Mouse (Mus musculus) forebrain, postnatal 0 days (tissue): ENCODE data around the gene Lfng. TPM values are rescaled to one million over a fixed set of nuclear protein-coding genes. Genes with fewer than 3 reads are reported as not detected.

ENCODE experiments used
- ATAC-seq: fragments of 200-750 bp; cut with Nextera tagmentation; 2 replicates; pipeline ENCODE4 v1.8.0; 2017; ENCODE audit warnings: mild to moderate bottlenecking, moderate library complexity
- DNase-seq: peaks from one replicate; pipeline ENCODE4 v3.0.0-alpha.2; 2015
- H3K27ac ChIP-seq: fragments of 300-500 bp; sonication (generic); 2 replicates; pipeline ENCODE4 v1.5.1; 2014; ENCODE audit warnings: low read depth, mild to moderate bottlenecking, antibody characterized with exemption, low read length, moderate library complexity, mixed read lengths
- H3K27me3 ChIP-seq: fragments of 300-500 bp; sonication (generic); 2 replicates; pipeline ENCODE4 v1.6.1; 2014; ENCODE audit warnings: mild to moderate bottlenecking, low read length, mixed read lengths; ENCODE audit not compliant: insufficient read depth
- H3K36me3 ChIP-seq: fragments of 300-500 bp; sonication (generic); 2 replicates; pipeline ENCODE4 v1.6.1; 2014; ENCODE audit warnings: mild to moderate bottlenecking, moderate library complexity; ENCODE audit not compliant: insufficient read depth
- H3K4me1 ChIP-seq: fragments of 300-500 bp; sonication (generic); 2 replicates; pipeline ENCODE4 v1.6.1; 2014; ENCODE audit warnings: antibody characterized with exemption; ENCODE audit not compliant: insufficient read depth
- H3K4me2 ChIP-seq: fragments of 300-500 bp; sonication (generic); 2 replicates; pipeline ENCODE4 v1.6.1; 2014; ENCODE audit warnings: low read depth, mild to moderate bottlenecking, moderate library complexity
- H3K4me3 ChIP-seq: fragments of 300-500 bp; sonication (generic); 2 replicates; pipeline ENCODE4 v1.5.1; 2014; ENCODE audit warnings: low read depth, low read length, mixed read lengths
- H3K9ac ChIP-seq: fragments of 300-500 bp; sonication (generic); 2 replicates; pipeline ENCODE4 v1.6.1; 2014; ENCODE audit warnings: mild to moderate bottlenecking
- H3K9me3 ChIP-seq: fragments of 300-500 bp; sonication (generic); 2 replicates; pipeline ENCODE4 v1.6.1; 2016; ENCODE audit warnings: low read length
- CTCF ChIP-seq: sonication (generic); IDR thresholded peaks from 2 replicates; pipeline ENCODE4 v1.5.1; 2016; ENCODE audit warnings: antibody characterized with exemption, control low read depth, low read depth
- WGBS: fragments of 180-500 bp; shearing (Covaris S2); extraction: QIAGEN DNeasy Blood & Tissue Kit; methylation state at CpG from one replicate; pipeline ENCODE4 v1.1.7; 2014; 5-methylcytosine and 5-hydroxymethylcytosine counted together
- polyA plus RNA-seq: library from polyadenylated mRNA; unstranded; fragments of >200 nt; fragmentation: Nextera tagmentation; extraction: Ambion mirVana; gene quantifications from 2 replicates; pipeline ENCODE4 v1.2.1, GENCODE M21; 2015
- total RNA-seq: library from RNA; depleted of rRNA; stranded (reverse); fragments of >200 nt; gene quantifications from 2 replicates; pipeline ENCODE4 v1.2.3, GENCODE M21; 2014

Gene Lfng
- total and polyA plus RNA-seq, 2 experiments from 2014 or later = 23.0 to 39.4 TPM

DNA sequence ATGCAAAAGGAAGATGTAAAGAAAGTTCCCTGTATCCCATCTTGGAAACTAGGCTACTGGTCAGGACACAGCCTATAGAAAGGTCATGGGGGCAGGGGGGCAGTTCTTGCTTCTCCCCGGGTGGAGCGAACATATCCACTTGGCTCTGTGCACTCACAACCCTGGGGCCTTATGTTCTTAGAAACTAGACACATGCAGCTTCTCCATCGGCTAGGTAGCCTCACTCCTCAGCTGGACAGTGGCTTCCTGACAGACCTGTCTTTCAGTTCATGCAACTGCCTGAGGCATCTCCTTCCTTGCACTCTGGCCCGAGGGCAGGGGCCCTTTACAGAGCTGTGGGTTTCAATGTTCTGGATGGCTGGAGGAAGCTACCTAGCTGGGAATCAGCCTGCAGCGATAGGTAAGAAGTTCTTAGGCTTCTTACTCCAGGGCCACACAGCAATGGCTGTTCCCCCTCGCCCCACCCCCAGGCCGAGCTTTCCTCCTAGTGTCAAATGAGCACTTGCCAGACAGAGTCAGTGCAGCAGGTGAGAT lies 42.8 kb downstream of the Lfng start:
- H3K27ac ChIP-seq = peak overlapping the region; percentile 88
- no peak overlapping the region for H3K4me3 ChIP-seq
- peak overlapping the region; percentile 69 for H3K9ac ChIP-seq

DNA sequence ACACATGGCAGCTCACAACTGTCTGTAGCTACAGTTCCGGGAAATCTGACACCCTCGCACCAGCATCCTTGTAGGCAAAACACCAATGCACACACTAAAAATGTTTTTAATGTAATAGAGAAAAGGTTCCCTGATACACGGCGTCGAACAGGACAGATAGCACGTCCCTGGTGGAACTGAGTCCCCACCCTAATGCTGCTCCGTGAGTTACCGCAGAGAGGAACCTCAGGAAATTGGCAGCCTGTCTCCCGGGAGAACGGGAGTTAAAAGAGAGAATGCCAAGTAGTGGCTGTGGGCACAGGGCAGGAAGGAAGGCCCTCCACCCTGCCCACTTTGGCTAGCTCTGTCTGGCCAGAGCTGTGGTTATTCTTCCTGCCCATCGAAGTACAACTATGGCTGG lies 44.1 kb downstream of the Lfng start:
- Histone ChIP-seq H3K27ac (no peak overlapping the region), H3K4me3 (no peak overlapping the region), H3K9me3 (no peaks in the 10 kb centered on the region), H3K36me3 (no peaks in the 10 kb centered on the region), H3K27me3 (no peaks in the 10 kb centered on the region), H3K9ac (no peak overlapping the region), H3K4me1 (peaks cover 3% of the 10 kb centered on the region; the same call in 1 of the 2 replicates), H3K4me2 (no peak overlapping the region)
- ATAC-seq = no peak
- WGBS = 54% methylated on average over 11 of the region's 11 CpGs
- TF ChIP-seq CTCF = no peak
- no peak for DNase-seq

More for the DNA sequence above, 42.8 kb downstream of the Lfng start:
- 64% methylated on average over 7 of the region's 7 CpGs for WGBS
- H3K27me3 ChIP-seq = no peaks in the 10 kb centered on the region
- DNase-seq (no peak), ATAC-seq (no peak)
- peak overlapping the region; percentile 63 for H3K4me2 ChIP-seq
- H3K4me1 ChIP-seq = peaks cover 16% of the 10 kb centered on the region
- H3K36me3 ChIP-seq = no peaks in the 10 kb centered on the region
- no peak for TF ChIP-seq CTCF
- H3K9me3 ChIP-seq = no peaks in the 10 kb centered on the region

DNA sequence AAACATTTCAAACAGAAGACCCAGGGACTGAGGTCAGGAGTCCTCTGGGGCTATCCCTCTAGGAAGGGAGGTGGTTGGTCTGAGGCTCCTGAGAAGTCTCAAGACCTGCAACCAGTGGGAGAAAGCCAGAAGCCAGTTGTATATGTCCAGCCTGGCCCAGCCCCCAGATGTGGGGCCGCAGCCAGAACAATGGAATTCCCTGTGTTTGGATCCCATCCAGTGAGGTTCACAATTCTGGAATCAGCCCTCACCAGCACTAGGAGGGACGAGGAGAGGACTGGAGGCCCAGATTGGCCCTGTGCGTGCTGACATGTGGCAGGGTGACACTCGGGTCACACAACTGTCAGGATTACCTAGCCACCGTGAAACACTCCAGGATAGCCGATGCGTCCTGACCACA lies 45.5 kb downstream of the Lfng start:
- Histone ChIP-seq H3K27me3 (no peaks in the 10 kb centered on the region), H3K27ac (no peak overlapping the region), H3K4me1 (no peaks in the 10 kb centered on the region), H3K9me3 (no peaks in the 10 kb centered on the region), H3K36me3 (no peaks in the 10 kb centered on the region), H3K4me3 (no peak overlapping the region), H3K9ac (no peak overlapping the region), H3K4me2 (no peak overlapping the region)
- ATAC-seq (no peak), DNase-seq (no peak)
- no peak for TF ChIP-seq CTCF
- WGBS = 55% methylated on average over 7 of the region's 7 CpGs

DNA sequence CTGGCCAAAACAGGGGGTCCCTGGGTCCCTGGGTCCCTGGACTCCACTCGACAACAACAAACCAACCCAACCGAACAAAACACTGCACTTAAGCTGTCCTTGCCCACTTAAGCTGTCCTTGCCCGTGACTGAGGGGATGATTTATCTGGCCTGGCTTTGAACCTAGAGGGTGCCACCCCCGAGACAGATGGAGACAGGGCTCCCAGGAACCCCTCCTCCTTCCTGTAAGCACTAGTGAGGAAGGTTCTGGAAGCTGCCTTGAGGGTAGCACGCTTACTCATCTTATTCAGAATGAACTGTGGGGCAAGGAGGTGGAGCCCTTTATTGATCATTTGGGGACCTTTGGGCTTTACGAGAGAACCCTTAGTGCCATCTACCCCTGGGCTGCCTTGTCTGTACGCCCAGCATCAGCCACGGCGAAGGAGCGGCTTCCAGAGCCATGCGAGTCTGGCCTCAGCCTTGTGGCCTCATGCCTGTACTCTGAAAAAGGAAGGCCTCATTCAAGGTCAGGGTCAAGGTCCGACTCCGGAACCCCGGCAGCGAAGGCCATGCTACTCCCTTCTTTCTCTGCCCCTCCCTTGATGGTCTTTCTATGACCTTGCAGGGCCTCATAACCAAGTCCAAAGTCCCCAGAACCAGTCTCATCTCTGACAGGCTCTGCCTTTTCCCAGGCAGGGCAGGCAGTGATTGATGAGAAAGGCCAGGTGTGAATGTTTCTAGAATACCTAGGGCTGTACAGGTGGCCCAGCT lies 47.2 kb downstream of the Lfng start:
- H3K4me1 ChIP-seq = peaks cover under 1% of the 10 kb centered on the region; the same call in 1 of the 2 replicates
- WGBS = 86% methylated on average over 15 of the region's 15 CpGs
- no peaks in the 10 kb centered on the region for H3K27me3 ChIP-seq
- TF ChIP-seq CTCF = no peak
- no peak overlapping the region for H3K27ac ChIP-seq
- H3K9me3 ChIP-seq = no peaks in the 10 kb centered on the region
- H3K9ac ChIP-seq = no peak overlapping the region
- ATAC-seq (no peak), DNase-seq (no peak)
- H3K4me3 ChIP-seq = no peak overlapping the region
- H3K4me2 ChIP-seq = no peak overlapping the region
- no peaks in the 10 kb centered on the region for H3K36me3 ChIP-seq

DNA sequence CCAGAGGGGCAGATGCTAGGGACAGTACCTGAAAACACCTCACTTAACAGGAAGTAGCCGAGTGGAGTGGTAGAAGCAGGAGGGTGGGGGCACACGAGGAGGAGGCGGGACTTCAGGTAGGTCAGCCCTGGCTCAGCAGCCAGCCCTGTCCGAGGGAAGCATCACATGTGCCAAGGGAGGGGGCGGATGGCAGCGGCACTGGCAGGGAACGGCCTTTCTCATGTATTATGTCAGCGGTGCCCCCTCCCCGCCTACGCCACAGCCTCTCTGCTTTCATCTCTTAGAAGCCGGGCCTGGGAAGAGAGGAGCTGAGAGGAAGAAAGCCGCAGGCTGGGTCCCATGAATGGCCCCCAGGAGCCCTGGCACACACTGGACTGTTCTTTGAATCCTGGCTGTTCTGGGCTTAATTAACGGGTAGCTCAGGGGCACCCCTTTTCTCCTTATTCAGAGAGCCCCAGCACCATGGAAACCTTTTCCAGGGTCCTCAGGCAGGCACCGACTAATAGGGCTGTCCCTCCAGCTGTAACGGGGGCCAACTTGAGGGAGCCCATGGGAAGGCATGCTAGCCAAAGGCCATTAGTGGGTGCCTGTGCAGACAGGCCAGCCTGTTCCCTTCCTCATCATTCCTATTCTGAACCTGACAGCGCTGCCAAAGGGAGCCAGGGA lies 52.6 kb downstream of the Lfng start:
- ATAC-seq = peak; percentile 89
- Histone ChIP-seq H3K27ac (peak overlapping the region; percentile 68; the same call in 1 of the 2 replicates), H3K4me2 (0 out of 2 replicates have a peak overlapping the region, but pooled peaks have one; percentile 13), H3K9ac (peak overlapping the region; percentile 6; the same call in 1 of the 2 replicates), H3K36me3 (0 out of 2 replicates have a peak, but pooled peaks cover 4% of the 10 kb centered on the region), H3K9me3 (no peaks in the 10 kb centered on the region), H3K4me3 (no peak overlapping the region), H3K4me1 (peaks cover 11% of the 10 kb centered on the region; the same call in 1 of the 2 replicates), H3K27me3 (no peaks in the 10 kb centered on the region)
- peak; percentile 82 for DNase-seq
- 7% methylated on average over 16 of the region's 16 CpGs for whole genome bisulfite sequencing
- TF ChIP-seq CTCF = no peak

DNA sequence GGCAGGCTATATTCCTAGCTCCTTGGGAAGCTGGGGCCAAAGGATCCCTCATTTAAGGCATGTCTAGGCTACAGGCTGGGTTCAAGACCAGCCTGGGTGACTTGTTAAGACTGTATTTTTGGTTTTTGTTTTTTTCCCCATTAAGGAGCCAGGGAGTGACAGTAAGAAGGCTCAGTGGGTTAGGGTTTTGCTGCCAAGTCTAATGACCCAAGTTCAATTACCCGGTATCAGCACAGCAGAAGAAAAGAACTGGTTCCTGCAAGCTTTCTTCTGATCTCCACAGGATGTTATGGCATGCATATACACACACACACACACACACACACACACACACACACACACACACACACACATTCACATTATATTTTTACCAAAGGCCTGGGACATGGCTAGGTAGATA lies 53.3 kb downstream of the Lfng start:
- no peak overlapping the region for H3K4me2 ChIP-seq
- H3K27me3 ChIP-seq = no peaks in the 10 kb centered on the region
- TF ChIP-seq CTCF = no peak
- no peak overlapping the region for H3K4me3 ChIP-seq
- no peak overlapping the region for H3K9ac ChIP-seq
- WGBS = 8% methylated on average over 1 of the region's 1 CpGs
- H3K4me1 ChIP-seq = peaks cover 11% of the 10 kb centered on the region; the same call in 1 of the 2 replicates
- H3K36me3 ChIP-seq = 0 out of 2 replicates have a peak, but pooled peaks cover 9% of the 10 kb centered on the region
- no peak for DNase-seq
- no peak for ATAC-seq
- H3K9me3 ChIP-seq = no peaks in the 10 kb centered on the region
- peak overlapping the region; percentile 68 for H3K27ac ChIP-seq
